Mouse (Mus musculus) cerebellum, adult 2 months (tissue): Measurements from ENCODE around the gene Itpr1. TPM values are rescaled to one million over a fixed set of nuclear protein-coding genes. Genes with fewer than 3 reads are reported as not detected.

Experiments used
- DNase-seq, 2 experiments: peaks; one replicate each; pipeline ENCODE4 v3.0.0; 2021
- H3K27ac ChIP-seq: fragments of 200-500 bp; 2 replicates; pipeline ENCODE4 v1.5.1; 2012; ENCODE audit warnings: low read length, control low read depth, inconsistent platforms; ENCODE audit not compliant: insufficient read depth
- H3K27me3 ChIP-seq: fragments of 200-500 bp; 2 replicates; pipeline ENCODE4 v1.6.1; 2012; ENCODE audit warnings: inconsistent platforms, mild to moderate bottlenecking, low read length, moderate library complexity; ENCODE audit not compliant: control insufficient read depth, insufficient read depth
- H3K4me1 ChIP-seq: fragments of 200-500 bp; 2 replicates; pipeline ENCODE4 v1.6.1; 2011; ENCODE audit warnings: low read length; ENCODE audit not compliant: control insufficient read depth, insufficient read depth
- H3K4me3 ChIP-seq: fragments of 200-500 bp; replicated peaks from 2 replicates; pipeline ENCODE3; 2011; ENCODE audit warnings: mild to moderate bottlenecking, low read depth, low read length, control low read depth; ENCODE audit not compliant: insufficient read depth
- CTCF ChIP-seq: fragments of 200-500 bp; IDR thresholded peaks from 2 replicates; pipeline ENCODE4 v1.5.1; 2011; ENCODE audit warnings: low read depth, mild to moderate bottlenecking, control low read depth, low read length, moderate library complexity, borderline replicate concordance; ENCODE audit not compliant: insufficient read depth
- POLR2A ChIP-seq: fragments of 200-500 bp; IDR thresholded peaks from 2 replicates; pipeline ENCODE4 v1.6.1; 2011; ENCODE audit warnings: low read length, control low read depth, borderline replicate concordance; ENCODE audit not compliant: insufficient read depth
- WGBS: fragments of 180-500 bp; shearing (Covaris S2); methylation state at CpG from one replicate; pipeline ENCODE4 v1.1.7; 2018; 5-methylcytosine and 5-hydroxymethylcytosine counted together
- polyA plus RNA-seq: library from polyadenylated mRNA; depleted of rRNA; stranded (reverse); fragments of >200 nt; gene quantifications from 2 replicates; pipeline ENCODE4 v1.2.3, GENCODE M21; 2012

Gene Itpr1
- polyA plus RNA-seq, 1 experiment = 529 TPM

- Histone ChIP-seq H3K4me3 (no peak overlapping the region), H3K4me1 (no peaks in the 10 kb centered on the region), H3K27ac (no peak overlapping the region), H3K27me3 (no peaks in the 10 kb centered on the region)
- TF ChIP-seq POLR2A (no peak), CTCF (no peak)
- WGBS = 72% methylated on average over 5 of the region's 5 CpGs
- no peak for DNase-seq
These were observed 130.1 kb downstream of the Itpr1 start for GRCm38 (mm10) chr6:108342989-108343388.

- H3K4me1 ChIP-seq = no peaks in the 10 kb centered on the region
- DNase-seq = no peak
- H3K4me3 ChIP-seq = no peak overlapping the region
- TF ChIP-seq CTCF (no peak), POLR2A (no peak)
- no peak overlapping the region for H3K27ac ChIP-seq
- WGBS = 61% methylated on average over 4 of the region's 4 CpGs
- H3K27me3 ChIP-seq = no peaks in the 10 kb centered on the region
These were observed 130.9 kb downstream of the Itpr1 start for GRCm38 (mm10) chr6:108343781-108344310.

- no peak overlapping the region for H3K27ac ChIP-seq
- no peaks in the 10 kb centered on the region for H3K27me3 ChIP-seq
- H3K4me3 ChIP-seq = no peak overlapping the region
- 87% methylated on average over 2 of the region's 2 CpGs for WGBS
- DNase-seq = no peak
- TF ChIP-seq CTCF = no peak
- no peak for TF ChIP-seq POLR2A
- no peaks in the 10 kb centered on the region for H3K4me1 ChIP-seq
These were observed 137.9 kb downstream of the Itpr1 start for GRCm38 (mm10) chr6:108350801-108351200.

GRCm38 (mm10) chr6:108351998-108352397 lies 139.1 kb downstream of the Itpr1 start:
- no peaks in the 10 kb centered on the region for H3K27me3 ChIP-seq
- H3K27ac ChIP-seq = no peak overlapping the region
- WGBS = 81% methylated on average over 8 of the region's 8 CpGs
- no peaks in the 10 kb centered on the region for H3K4me1 ChIP-seq
- H3K4me3 ChIP-seq = no peak overlapping the region
- DNase-seq = no peak
- TF ChIP-seq CTCF (no peak), POLR2A (no peak)

- Histone ChIP-seq H3K4me1 (no peaks in the 10 kb centered on the region), H3K4me3 (no peak overlapping the region), H3K27ac (no peak overlapping the region), H3K27me3 (no peaks in the 10 kb centered on the region)
- TF ChIP-seq POLR2A (no peak), CTCF (0 out of 2 replicates have a peak, but pooled peaks have one; percentile 11)
- no peak for DNase-seq
- WGBS = 84% methylated on average over 4 of the region's 4 CpGs
These were observed 154.5 kb downstream of the Itpr1 start for GRCm38 (mm10) chr6:108367412-108367811.

- no peak overlapping the region for H3K27ac ChIP-seq
- TF ChIP-seq CTCF (no peak), POLR2A (no peak)
- H3K27me3 ChIP-seq = no peaks in the 10 kb centered on the region
- no peaks in the 10 kb centered on the region for H3K4me1 ChIP-seq
- no peak for DNase-seq
- H3K4me3 ChIP-seq = no peak overlapping the region
- WGBS = 96% methylated on average over 11 of the region's 11 CpGs
These were observed 156.1 kb downstream of the Itpr1 start for GRCm38 (mm10) chr6:108369031-108369430.

- no peaks in the 10 kb centered on the region for H3K27me3 ChIP-seq
- no peak for TF ChIP-seq CTCF
- no peak for TF ChIP-seq POLR2A
- WGBS = 93% methylated on average over 7 of the region's 7 CpGs
These were observed 158.5 kb downstream of the Itpr1 start for GRCm38 (mm10) chr6:108371347-108371893.

GRCm38 (mm10) chr6:108374019-108374418 lies 161.1 kb downstream of the Itpr1 start:
- 63% methylated on average over 7 of the region's 7 CpGs for WGBS

More at GRCm38 (mm10) chr6:108371347-108371893, 158.5 kb downstream of the Itpr1 start:
- DNase-seq = no peak
- H3K4me1 ChIP-seq = no peaks in the 10 kb centered on the region
- H3K4me3 ChIP-seq = no peak overlapping the region
- no peak overlapping the region for H3K27ac ChIP-seq

More at GRCm38 (mm10) chr6:108374019-108374418, 161.1 kb downstream of the Itpr1 start:
- Histone ChIP-seq H3K27ac (no peak overlapping the region), H3K4me1 (no peaks in the 10 kb centered on the region), H3K27me3 (no peaks in the 10 kb centered on the region), H3K4me3 (no peak overlapping the region)
- TF ChIP-seq POLR2A = no peak
- no peak for TF ChIP-seq CTCF
- no peak for DNase-seq
